Mouse (Mus musculus) intestine, embryonic 16.5 days (tissue): ENCODE data around the gene Gm10647. TPM values are rescaled to one million over a fixed set of nuclear protein-coding genes. Genes with fewer than 3 reads are reported as not detected.

Experiments used
- ATAC-seq: fragments of 200-750 bp; cut with Nextera tagmentation; 2 replicates; pipeline ENCODE4 v1.8.0; 2017; ENCODE audit warnings: moderate TSS enrichment, moderate library complexity
- H3K27ac ChIP-seq: fragments of 300-500 bp; sonication (generic); 2 replicates; pipeline ENCODE4 v1.5.1; 2014; ENCODE audit warnings: mild to moderate bottlenecking, low read length
- H3K27me3 ChIP-seq: fragments of 300-500 bp; sonication (generic); replicated peaks from 2 replicates; pipeline ENCODE4 v1.6.1; 2014; ENCODE audit warnings: low read length, control low read depth, mixed read lengths; ENCODE audit not compliant: control insufficient read depth, insufficient read depth
- H3K36me3 ChIP-seq: fragments of 300-500 bp; sonication (generic); 2 replicates; pipeline ENCODE4 v1.6.1; 2014; ENCODE audit warnings: low read length, control low read depth; ENCODE audit not compliant: control insufficient read depth, insufficient read depth
- H3K4me1 ChIP-seq: fragments of 300-500 bp; sonication (generic); 2 replicates; pipeline ENCODE4 v1.6.1; 2014; ENCODE audit warnings: low read length, control low read depth, mixed read lengths; ENCODE audit not compliant: control insufficient read depth, insufficient read depth
- H3K4me2 ChIP-seq: fragments of 300-500 bp; sonication (generic); 2 replicates; pipeline ENCODE4 v1.6.1; 2014; ENCODE audit warnings: low read depth, low read length, control low read depth
- H3K4me3 ChIP-seq: fragments of 300-500 bp; sonication (generic); 2 replicates; pipeline ENCODE4 v1.5.1; 2014; ENCODE audit warnings: mild to moderate bottlenecking, low read length
- H3K9ac ChIP-seq: fragments of 300-500 bp; sonication (generic); 2 replicates; pipeline ENCODE4 v1.6.1; 2014; ENCODE audit warnings: low read depth, low read length
- H3K9me3 ChIP-seq: fragments of 300-500 bp; sonication (generic); 2 replicates; pipeline ENCODE4 v1.6.1; 2016; ENCODE audit warnings: low read length, control low read depth; ENCODE audit not compliant: control insufficient read depth
- WGBS: fragments of 180-500 bp; shearing (Covaris S2); extraction: QIAGEN DNeasy Blood & Tissue Kit; methylation state at CpG from one replicate; pipeline ENCODE4 v1.1.7; 2014; 5-methylcytosine and 5-hydroxymethylcytosine counted together
- polyA plus RNA-seq: library from polyadenylated mRNA; unstranded; fragments of >200 nt; fragmentation: Nextera tagmentation; extraction: Ambion mirVana; gene quantifications from 2 replicates; pipeline ENCODE4 v1.2.1, GENCODE M21; 2015

Gene Gm10647
- polyA plus RNA-seq, 1 experiment from 2014 or later = 0.29 TPM

DNA sequence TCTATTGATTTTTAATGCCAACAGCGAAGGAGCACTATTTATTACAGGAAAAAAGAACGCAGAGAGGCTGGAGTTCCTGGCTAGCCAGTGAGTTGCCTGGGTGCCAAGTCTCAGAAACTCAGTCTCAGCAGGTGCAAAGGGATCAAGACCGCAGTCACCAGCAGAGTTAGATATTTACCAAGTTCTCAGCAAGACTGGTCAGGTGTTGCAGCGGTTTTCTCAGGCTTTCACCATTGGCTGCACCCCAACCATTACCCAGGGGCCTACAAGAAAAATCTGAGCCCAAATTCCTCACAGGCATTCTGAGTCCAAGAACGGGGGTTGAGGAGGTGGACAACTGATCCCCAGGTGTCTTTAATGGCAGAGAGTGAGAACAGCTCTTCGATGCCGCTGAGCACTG lies 37.0 kb downstream of the Gm10647 start:
- H3K27ac ChIP-seq = no peak overlapping the region
- whole genome bisulfite sequencing = 23% methylated on average over 7 of the region's 7 CpGs
- H3K27me3 ChIP-seq = no peaks in the 10 kb centered on the region

GRCm38 (mm10) chr9:66834318-66835096 lies 37.7 kb downstream of the Gm10647 start, which contains the start of gene Aph1c:
Aph1c (minus strand) TSS chr9:66834726.
- H3K9me3 ChIP-seq = no peaks in the 10 kb centered on the region
- H3K27ac ChIP-seq = no peak within 1 kb of the TSS
- H3K27me3 ChIP-seq = no peaks in the 10 kb centered on the region
- peak; percentile 100 for ATAC-seq
- under 1% methylated on average over 58 of the region's 58 CpGs for WGBS
- H3K4me3 ChIP-seq = peak within 1 kb of the TSS; percentile 72
- H3K4me2 ChIP-seq = peak within 1 kb of the TSS; percentile 99
- H3K4me1 ChIP-seq = peaks cover 13% of the 10 kb centered on the region
- no peaks in the 10 kb centered on the region for H3K36me3 ChIP-seq
- peak within 1 kb of the TSS; percentile 70 for H3K9ac ChIP-seq

More for the DNA sequence above, 37.0 kb downstream of the Gm10647 start:
- peaks cover 13% of the 10 kb centered on the region for H3K4me1 ChIP-seq
- ATAC-seq = no peak
- H3K9ac ChIP-seq = peak overlapping the region; percentile 70
- peak overlapping the region; percentile 96 for H3K4me2 ChIP-seq
- H3K36me3 ChIP-seq = no peaks in the 10 kb centered on the region
- peak overlapping the region; percentile 72 for H3K4me3 ChIP-seq
- H3K9me3 ChIP-seq = no peaks in the 10 kb centered on the region

DNA sequence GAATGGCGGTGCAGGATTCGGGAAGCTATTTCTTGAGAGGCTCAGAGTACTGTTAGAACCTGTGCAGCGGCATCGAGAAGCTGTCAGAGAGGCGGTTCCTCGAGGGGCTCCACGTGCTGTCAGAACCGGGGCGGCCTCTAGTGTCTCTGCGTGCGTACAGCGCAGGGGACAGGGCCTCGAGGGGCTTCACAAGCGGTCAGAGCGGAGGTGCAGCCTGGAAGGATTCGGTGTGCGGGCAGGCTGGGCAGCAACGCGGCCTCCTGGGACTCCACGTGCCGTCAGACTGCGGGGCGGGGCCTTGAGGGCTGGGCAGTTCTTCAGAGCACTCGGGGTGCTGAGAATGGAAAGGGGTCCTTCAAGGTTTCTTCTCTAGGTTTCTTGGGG lies 38.2 kb downstream of the Gm10647 start:
- peak; percentile 71 for ATAC-seq

DNA sequence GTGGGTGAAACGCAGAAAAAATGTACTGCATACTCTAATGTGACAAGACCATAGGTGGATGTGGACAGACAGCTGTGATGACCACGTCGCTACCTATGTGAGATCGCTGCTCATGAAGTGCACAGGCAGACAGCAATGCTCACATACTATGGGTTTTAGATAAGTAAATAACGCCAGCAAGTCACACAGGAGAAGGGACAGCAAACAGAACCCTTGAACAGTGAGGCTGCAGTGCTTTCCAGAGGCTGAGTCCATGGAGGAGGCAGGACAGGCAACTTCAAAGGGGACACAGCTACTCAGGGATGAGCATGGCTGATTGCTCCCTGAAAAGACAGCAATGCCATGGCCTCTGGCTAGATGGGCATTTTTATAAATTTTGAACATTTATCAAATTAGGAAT lies 50.0 kb downstream of the Gm10647 start:
- Histone ChIP-seq H3K4me1 (peaks cover 3% of the 10 kb centered on the region; the same call in 1 of the 2 replicates), H3K27ac (no peak overlapping the region), H3K4me2 (no peak overlapping the region), H3K9ac (no peak overlapping the region), H3K27me3 (no peaks in the 10 kb centered on the region), H3K4me3 (no peak overlapping the region), H3K9me3 (no peaks in the 10 kb centered on the region), H3K36me3 (peaks cover 7% of the 10 kb centered on the region; the same call in 1 of the 2 replicates)
- 86% methylated on average over 5 of the region's 5 CpGs for WGBS
- ATAC-seq = no peak

More for the DNA sequence above, 38.2 kb downstream of the Gm10647 start:
- Histone ChIP-seq H3K4me2 (peak overlapping the region; percentile 99), H3K36me3 (no peaks in the 10 kb centered on the region), H3K9me3 (no peaks in the 10 kb centered on the region), H3K27ac (no peak overlapping the region), H3K9ac (peak overlapping the region; percentile 66), H3K4me3 (peak overlapping the region; percentile 72), H3K4me1 (peaks cover 13% of the 10 kb centered on the region), H3K27me3 (no peaks in the 10 kb centered on the region)
- WGBS = under 1% methylated on average over 24 of the region's 24 CpGs

Other genes with a start within 250 kb of the Gm10647 start
- gene Usp3, start 203.9 kb upstream of the Gm10647 start, polyA plus RNA-seq = 75.5 and 79.1 TPM in 2 replicates
- gene Car12, start 83.4 kb upstream of the Gm10647 start, polyA plus RNA-seq = 5.4 and 6.2 TPM in 2 replicates
- gene Aph1b, start 1.5 kb upstream of the Gm10647 start, polyA plus RNA-seq = 10.2 and 11.2 TPM in 2 replicates
- gene Aph1c, start 37.7 kb downstream of the Gm10647 start, polyA plus RNA-seq = 4.5 and 6.2 TPM in 2 replicates
- 18.3 and 18.4 TPM in 2 replicates for gene Rab8b, start 122.6 kb downstream of the Gm10647 start, polyA plus RNA-seq
- gene Rps27l, start 149.0 kb downstream of the Gm10647 start, polyA plus RNA-seq = 763 and 818 TPM in 2 replicates
- 5.6 and 6.7 TPM in 2 replicates for gene Lactb, start 178.4 kb downstream of the Gm10647 start, polyA plus RNA-seq